Mouse (Mus musculus): ENCODE measurements at regions not wholly inside any gene's neighbourhood (a gene's known extent, or its start where the extent isn't known, plus 50 kb on each side); places are given as distances from the start of the nearest gene placed in this dataset.

DNA sequence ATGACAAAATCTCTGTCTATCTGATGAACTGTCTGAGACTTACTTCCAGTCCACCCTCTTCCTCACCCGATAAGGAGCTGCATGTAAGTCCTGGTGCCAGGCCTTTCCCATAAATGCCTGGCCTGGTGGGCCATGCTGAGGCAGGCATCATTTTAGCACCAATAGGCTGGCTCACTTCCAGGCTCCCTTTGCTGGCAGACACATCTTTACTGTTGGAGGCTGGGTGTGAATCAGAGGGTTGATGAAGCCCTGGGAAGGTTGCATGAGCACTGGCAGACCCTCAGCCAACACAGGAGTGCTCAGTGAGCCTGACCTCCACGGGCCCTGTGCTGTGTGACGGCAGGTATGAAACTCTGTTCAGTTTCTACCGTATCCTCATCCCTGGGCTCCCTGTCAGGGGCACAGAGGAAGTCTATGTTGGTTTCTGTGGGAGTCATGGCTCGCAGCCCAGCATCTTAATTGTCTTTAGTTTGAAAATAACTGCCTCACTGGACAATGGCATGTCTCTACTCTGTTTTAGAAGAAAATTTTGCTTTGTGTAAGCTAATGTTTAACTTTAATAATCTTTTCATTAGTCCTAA lies 177.6 kb upstream of the Jade1 start:
- DNase-seq (ENCODE audit: low spot score) = no peak
- peaks cover 16% of the 10 kb centered on the region for H3K4me1 ChIP-seq (ENCODE audit: insufficient read depth, low read depth, low read length)
- H3K9me3 ChIP-seq (replicated peaks) = no peaks in the 10 kb centered on the region
- peaks cover 30% of the 10 kb centered on the region for H3K27me3 ChIP-seq (ENCODE audit: insufficient read depth, low read length)
- H3K4me3 ChIP-seq (ENCODE audit: low read depth, low read length) = no peak overlapping the region
- no peaks in the 10 kb centered on the region for H3K36me3 ChIP-seq (replicated peaks)
- no peak for ATAC-seq (ENCODE audit: extremely low read depth, insufficient number of reproducible peaks, low FRiP score, poor library complexity, severe bottlenecking)
- TF ChIP-seq CTCF (IDR thresholded peaks at IDR 0.05; ENCODE audit: low read depth, low read length) (no peak), TAL1 (conservative IDR thresholded peaks at IDR 0.05; ENCODE audit: low read depth, low read length) (no peak), GATA2 (IDR thresholded peaks at IDR 0.05; ENCODE audit: borderline replicate concordance, low read depth, low read length) (no peak)

DNA sequence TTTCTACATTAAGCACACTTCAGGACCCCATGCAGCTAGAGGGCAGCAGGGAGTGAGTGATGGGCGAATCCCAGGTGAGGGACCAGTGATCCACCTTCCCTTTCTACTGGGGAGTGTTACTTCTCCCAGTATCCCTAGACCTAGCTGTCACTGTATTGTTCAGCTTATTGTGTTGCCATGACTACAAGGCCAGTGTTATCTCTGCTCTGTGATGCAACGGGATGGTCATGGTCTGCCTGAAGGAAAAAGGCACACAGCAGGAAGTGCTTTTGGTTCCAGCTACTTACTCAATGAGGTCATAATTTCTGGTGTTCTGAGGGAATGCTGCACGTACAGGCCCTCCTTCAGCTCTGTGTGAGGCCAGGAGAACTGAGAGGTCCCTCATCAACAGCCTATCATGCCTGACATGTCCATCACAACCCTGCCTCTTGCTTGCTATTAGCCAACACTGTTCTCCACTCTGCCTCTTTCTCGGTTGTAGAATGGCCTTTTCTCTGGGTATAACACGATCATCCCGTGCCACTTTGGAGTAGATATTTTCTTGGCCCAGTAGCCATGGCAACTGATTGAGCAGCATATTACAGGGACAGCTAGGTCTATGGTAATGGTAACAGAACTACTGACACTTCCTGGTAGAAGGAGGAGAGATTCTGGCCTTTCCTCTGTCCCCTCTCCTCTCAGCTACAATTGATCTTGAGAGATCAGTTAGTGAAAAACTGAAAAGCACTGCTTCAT lies 178.5 kb upstream of the Jade1 start:
- Histone ChIP-seq H3K4me1 (ENCODE audit: insufficient read depth, low read depth, low read length) (peaks cover 13% of the 10 kb centered on the region), H3K27me3 (ENCODE audit: insufficient read depth, low read length) (peaks cover 38% of the 10 kb centered on the region), H3K36me3 (replicated peaks) (no peaks in the 10 kb centered on the region), H3K4me3 (ENCODE audit: low read depth, low read length) (no peak overlapping the region), H3K9me3 (replicated peaks) (no peaks in the 10 kb centered on the region)
- no peak for ATAC-seq (ENCODE audit: extremely low read depth, insufficient number of reproducible peaks, low FRiP score, poor library complexity, severe bottlenecking)
- TF ChIP-seq POLR2AphosphoS5 (IDR thresholded peaks at IDR 0.05; ENCODE audit: insufficient replicate concordance, low read depth, low read length) = no peak
- TF ChIP-seq GATA1 (IDR thresholded peaks at IDR 0.05; ENCODE audit: borderline replicate concordance, low read length) = no peak
- TF ChIP-seq GATA2 (IDR thresholded peaks at IDR 0.05; ENCODE audit: borderline replicate concordance, low read depth, low read length) = no peak
- no peak for TF ChIP-seq CTCF (IDR thresholded peaks at IDR 0.05; ENCODE audit: low read depth, low read length)
- no peak for TF ChIP-seq TAL1 (conservative IDR thresholded peaks at IDR 0.05; ENCODE audit: low read depth, low read length)
- no peak for DNase-seq (ENCODE audit: low spot score)

GRCm38 (mm10) chr3:41375230-41375930 lies 180.2 kb upstream of the Jade1 start:
- no peak for DNase-seq (ENCODE audit: low spot score)

GRCm38 (mm10) chr3:41373198-41373597 lies 182.3 kb upstream of the Jade1 start:
- Histone ChIP-seq H3K4me3 (ENCODE audit: low read depth, low read length) (no peak overlapping the region), H3K9me3 (replicated peaks) (no peaks in the 10 kb centered on the region), H3K27me3 (ENCODE audit: insufficient read depth, low read length) (peaks cover 57% of the 10 kb centered on the region), H3K4me1 (ENCODE audit: insufficient read depth, low read depth, low read length) (peaks cover 17% of the 10 kb centered on the region), H3K36me3 (replicated peaks) (no peaks in the 10 kb centered on the region)
- DNase-seq (ENCODE audit: low spot score) (no peak), ATAC-seq (ENCODE audit: extremely low read depth, insufficient number of reproducible peaks, low FRiP score, poor library complexity, severe bottlenecking) (no peak)
- TF ChIP-seq CTCF (IDR thresholded peaks at IDR 0.05; ENCODE audit: low read depth, low read length) = no peak
- TF ChIP-seq POLR2AphosphoS5 (IDR thresholded peaks at IDR 0.05; ENCODE audit: insufficient replicate concordance, low read depth, low read length) = no peak
- TF ChIP-seq TAL1 (conservative IDR thresholded peaks at IDR 0.05; ENCODE audit: low read depth, low read length) = no peak
- TF ChIP-seq GATA2 (IDR thresholded peaks at IDR 0.05; ENCODE audit: borderline replicate concordance, low read depth, low read length) = no peak
- TF ChIP-seq GATA1 (IDR thresholded peaks at IDR 0.05; ENCODE audit: borderline replicate concordance, low read length) = no peak

More at GRCm38 (mm10) chr3:41375230-41375930, 180.2 kb upstream of the Jade1 start:
- Histone ChIP-seq H3K4me3 (ENCODE audit: low read depth, low read length) (no peak overlapping the region), H3K9me3 (replicated peaks) (no peaks in the 10 kb centered on the region), H3K27me3 (ENCODE audit: insufficient read depth, low read length) (peaks cover 50% of the 10 kb centered on the region), H3K36me3 (replicated peaks) (no peaks in the 10 kb centered on the region), H3K4me1 (ENCODE audit: insufficient read depth, low read depth, low read length) (peaks cover 13% of the 10 kb centered on the region)
- ATAC-seq (ENCODE audit: extremely low read depth, insufficient number of reproducible peaks, low FRiP score, poor library complexity, severe bottlenecking) = no peak
- TF ChIP-seq GATA1 (IDR thresholded peaks at IDR 0.05; ENCODE audit: borderline replicate concordance, low read length) = no peak
- no peak for TF ChIP-seq TAL1 (conservative IDR thresholded peaks at IDR 0.05; ENCODE audit: low read depth, low read length)
- no peak for TF ChIP-seq POLR2AphosphoS5 (IDR thresholded peaks at IDR 0.05; ENCODE audit: insufficient replicate concordance, low read depth, low read length)
- no peak for TF ChIP-seq GATA2 (IDR thresholded peaks at IDR 0.05; ENCODE audit: borderline replicate concordance, low read depth, low read length)
- no peak for TF ChIP-seq CTCF (IDR thresholded peaks at IDR 0.05; ENCODE audit: low read depth, low read length)

GRCm38 (mm10) chr3:41368351-41369101 lies 187.0 kb upstream of the Jade1 start:
- Histone ChIP-seq H3K36me3 (replicated peaks) (no peaks in the 10 kb centered on the region), H3K4me1 (ENCODE audit: insufficient read depth, low read depth, low read length) (peaks cover 43% of the 10 kb centered on the region), H3K27me3 (ENCODE audit: insufficient read depth, low read length) (peaks cover 37% of the 10 kb centered on the region), H3K9me3 (replicated peaks) (no peaks in the 10 kb centered on the region), H3K4me3 (ENCODE audit: low read depth, low read length) (no peak overlapping the region)
- no peak for ATAC-seq (ENCODE audit: extremely low read depth, insufficient number of reproducible peaks, low FRiP score, poor library complexity, severe bottlenecking)
- DNase-seq (ENCODE audit: low spot score) = no peak
- TF ChIP-seq POLR2AphosphoS5 (IDR thresholded peaks at IDR 0.05; ENCODE audit: insufficient replicate concordance, low read depth, low read length) (no peak), GATA1 (IDR thresholded peaks at IDR 0.05; ENCODE audit: borderline replicate concordance, low read length) (no peak), GATA2 (IDR thresholded peaks at IDR 0.05; ENCODE audit: borderline replicate concordance, low read depth, low read length) (no peak), CTCF (IDR thresholded peaks at IDR 0.05; ENCODE audit: low read depth, low read length) (no peak), TAL1 (conservative IDR thresholded peaks at IDR 0.05; ENCODE audit: low read depth, low read length) (no peak)
